Mouse (Mus musculus): ENCODE data around the gene Col9a3.

- TF ChIP-seq CTCF (IDR thresholded peaks at IDR 0.05; ENCODE audit: borderline replicate concordance, extremely low read depth, insufficient read depth, insufficient read length) = no peak
- TF ChIP-seq POLR2A (IDR thresholded peaks at IDR 0.05; ENCODE audit: borderline replicate concordance, extremely low read depth, insufficient read depth, insufficient read length, poor library complexity, severe bottlenecking) = no peak
These were observed 14.3 kb downstream of the Col9a3 start for GRCm38 (mm10) chr2:180611882-180612281.
